Mouse (Mus musculus) intestine, embryonic 16.5 days (tissue): Measurements from ENCODE around the gene Lrrc41. TPM values are rescaled to one million over a fixed set of nuclear protein-coding genes. Genes with fewer than 3 reads are reported as not detected.
A peak's percentile ranks its signal among the peaks of the same experiment; 100 is the strongest.

Source experiments
- ATAC-seq: fragments of 200-750 bp; cut with Nextera tagmentation; 2 replicates; pipeline ENCODE4 v1.8.0; 2017; ENCODE audit warnings: moderate TSS enrichment, moderate library complexity
- H3K27ac ChIP-seq: fragments of 300-500 bp; sonication (generic); 2 replicates; pipeline ENCODE4 v1.5.1; 2014; ENCODE audit warnings: mild to moderate bottlenecking, low read length
- H3K27me3 ChIP-seq: fragments of 300-500 bp; sonication (generic); replicated peaks from 2 replicates; pipeline ENCODE4 v1.6.1; 2014; ENCODE audit warnings: low read length, control low read depth, mixed read lengths; ENCODE audit not compliant: control insufficient read depth, insufficient read depth
- H3K36me3 ChIP-seq: fragments of 300-500 bp; sonication (generic); 2 replicates; pipeline ENCODE4 v1.6.1; 2014; ENCODE audit warnings: low read length, control low read depth; ENCODE audit not compliant: control insufficient read depth, insufficient read depth
- H3K4me1 ChIP-seq: fragments of 300-500 bp; sonication (generic); 2 replicates; pipeline ENCODE4 v1.6.1; 2014; ENCODE audit warnings: low read length, control low read depth, mixed read lengths; ENCODE audit not compliant: control insufficient read depth, insufficient read depth
- H3K4me2 ChIP-seq: fragments of 300-500 bp; sonication (generic); 2 replicates; pipeline ENCODE4 v1.6.1; 2014; ENCODE audit warnings: low read depth, low read length, control low read depth
- H3K4me3 ChIP-seq: fragments of 300-500 bp; sonication (generic); 2 replicates; pipeline ENCODE4 v1.5.1; 2014; ENCODE audit warnings: mild to moderate bottlenecking, low read length
- H3K9ac ChIP-seq: fragments of 300-500 bp; sonication (generic); 2 replicates; pipeline ENCODE4 v1.6.1; 2014; ENCODE audit warnings: low read depth, low read length
- H3K9me3 ChIP-seq: fragments of 300-500 bp; sonication (generic); 2 replicates; pipeline ENCODE4 v1.6.1; 2016; ENCODE audit warnings: low read length, control low read depth; ENCODE audit not compliant: control insufficient read depth
- WGBS: fragments of 180-500 bp; shearing (Covaris S2); extraction: QIAGEN DNeasy Blood & Tissue Kit; methylation state at CpG from one replicate; pipeline ENCODE4 v1.1.7; 2014; 5-methylcytosine and 5-hydroxymethylcytosine counted together
- polyA plus RNA-seq: library from polyadenylated mRNA; unstranded; fragments of >200 nt; fragmentation: Nextera tagmentation; extraction: Ambion mirVana; gene quantifications from 2 replicates; pipeline ENCODE4 v1.2.1, GENCODE M21; 2015

Lrrc41 gene
- polyA plus RNA-seq, 1 experiment from 2014 or later, result 77.4 TPM

- Histone ChIP-seq H3K36me3 (0 out of 2 replicates have a peak, but pooled peaks cover 3% of the 10 kb centered on the region), H3K9me3 (no peaks in the 10 kb centered on the region), H3K4me3 (peak overlapping the region; percentile 99), H3K27ac (peak overlapping the region; percentile 96), H3K4me1 (peaks cover 28% of the 10 kb centered on the region), H3K27me3 (no peaks in the 10 kb centered on the region), H3K9ac (peak overlapping the region; percentile 100), H3K4me2 (peak overlapping the region; percentile 94)
- WGBS, result under 1% methylated on average over 76 of the region's 77 CpGs
- peak; percentile 62 for ATAC-seq
Measured at GRCm38 (mm10) chr4:116075631-116076368, 731 bp downstream of the Lrrc41 start.

GRCm38 (mm10) chr4:116076369-116077231 is 1.5 kb downstream of the Lrrc41 start:
- peak; percentile 14 for ATAC-seq
- 0 out of 2 replicates have a peak, but pooled peaks cover 3% of the 10 kb centered on the region for H3K36me3 ChIP-seq
- H3K4me1 ChIP-seq, result peaks cover 28% of the 10 kb centered on the region
- H3K4me2 ChIP-seq, result peak overlapping the region; percentile 94
- no peaks in the 10 kb centered on the region for H3K9me3 ChIP-seq
- WGBS, result 3% methylated on average over 37 of the region's 37 CpGs
- H3K9ac ChIP-seq, result peak overlapping the region; percentile 100
- H3K27me3 ChIP-seq, result no peaks in the 10 kb centered on the region
- peak overlapping the region; percentile 99 for H3K4me3 ChIP-seq
- peak overlapping the region; percentile 96 for H3K27ac ChIP-seq

GRCm38 (mm10) chr4:116077240-116078095 is 2.4 kb downstream of the Lrrc41 start:
- H3K27ac ChIP-seq, result peak overlapping the region; percentile 96
- H3K4me2 ChIP-seq, result peak overlapping the region; percentile 94
- H3K9ac ChIP-seq, result peak overlapping the region; percentile 100
- 49% methylated on average over 3 of the region's 3 CpGs for WGBS
- ATAC-seq, result 0 out of 2 replicates have a peak, but pooled peaks have one; percentile 9
- peaks cover 28% of the 10 kb centered on the region for H3K4me1 ChIP-seq
- peak overlapping the region; percentile 99 for H3K4me3 ChIP-seq
- 0 out of 2 replicates have a peak, but pooled peaks cover 3% of the 10 kb centered on the region for H3K36me3 ChIP-seq
- H3K9me3 ChIP-seq, result no peaks in the 10 kb centered on the region
- no peaks in the 10 kb centered on the region for H3K27me3 ChIP-seq

GRCm38 (mm10) chr4:116088510-116089249 is 13.6 kb downstream of the Lrrc41 start:
- no peak for ATAC-seq
- Histone ChIP-seq H3K4me1 (no peaks in the 10 kb centered on the region), H3K36me3 (peaks cover 13% of the 10 kb centered on the region), H3K27ac (no peak overlapping the region), H3K9me3 (no peaks in the 10 kb centered on the region), H3K27me3 (no peaks in the 10 kb centered on the region), H3K4me2 (no peak overlapping the region), H3K4me3 (no peak overlapping the region), H3K9ac (no peak overlapping the region)
- whole genome bisulfite sequencing, result 90% methylated on average over 23 of the region's 23 CpGs

- no peak for ATAC-seq
- no peak overlapping the region for H3K4me3 ChIP-seq
- no peaks in the 10 kb centered on the region for H3K27me3 ChIP-seq
- peaks cover 33% of the 10 kb centered on the region for H3K36me3 ChIP-seq
- no peak overlapping the region for H3K4me2 ChIP-seq
- 86% methylated on average over 10 of the region's 10 CpGs for WGBS
- no peaks in the 10 kb centered on the region for H3K9me3 ChIP-seq
- no peaks in the 10 kb centered on the region for H3K4me1 ChIP-seq
- H3K27ac ChIP-seq, result no peak overlapping the region
- H3K9ac ChIP-seq, result no peak overlapping the region
Measured at GRCm38 (mm10) chr4:116096291-116096690, 21.2 kb downstream of the Lrrc41 start.

GRCm38 (mm10) chr4:116097211-116097610 is 22.1 kb downstream of the Lrrc41 start:
- Histone ChIP-seq H3K27me3 (no peaks in the 10 kb centered on the region), H3K9ac (no peak overlapping the region), H3K4me2 (no peak overlapping the region), H3K9me3 (no peaks in the 10 kb centered on the region), H3K36me3 (peaks cover 33% of the 10 kb centered on the region), H3K4me1 (no peaks in the 10 kb centered on the region), H3K4me3 (no peak overlapping the region), H3K27ac (no peak overlapping the region)
- peak; percentile 26; the same call in 1 of the 2 replicates for ATAC-seq
- WGBS, result 57% methylated on average over 8 of the region's 8 CpGs

- H3K9me3 ChIP-seq, result no peaks in the 10 kb centered on the region
- no peaks in the 10 kb centered on the region for H3K27me3 ChIP-seq
- peaks cover 28% of the 10 kb centered on the region for H3K36me3 ChIP-seq
- H3K27ac ChIP-seq, result no peak overlapping the region
- H3K4me1 ChIP-seq, result no peaks in the 10 kb centered on the region
- no peak overlapping the region for H3K4me2 ChIP-seq
- 78% methylated on average over 7 of the region's 7 CpGs for WGBS
- no peak overlapping the region for H3K4me3 ChIP-seq
- no peak overlapping the region for H3K9ac ChIP-seq
- no peak for ATAC-seq
Measured at GRCm38 (mm10) chr4:116100959-116101358, 25.9 kb downstream of the Lrrc41 start.

GRCm38 (mm10) chr4:116105278-116105677 is 30.2 kb downstream of the Lrrc41 start:
- no peak overlapping the region for H3K27ac ChIP-seq
- ATAC-seq, result no peak
- peaks cover 5% of the 10 kb centered on the region; the same call in 1 of the 2 replicates for H3K36me3 ChIP-seq
- H3K9me3 ChIP-seq, result no peaks in the 10 kb centered on the region
- H3K27me3 ChIP-seq, result no peaks in the 10 kb centered on the region
- no peak overlapping the region for H3K4me3 ChIP-seq
- 95% methylated on average over 5 of the region's 5 CpGs for WGBS
- no peak overlapping the region for H3K9ac ChIP-seq
- H3K4me2 ChIP-seq, result no peak overlapping the region
- no peaks in the 10 kb centered on the region for H3K4me1 ChIP-seq
